Mouse (Mus musculus) liver, embryonic 14.5 days (tissue): ENCODE data around the gene Tcl1b1.
"Not testable (repeated sequence)": the region's sequence is repeated elsewhere in the genome, so short reads cannot be mapped to it uniquely, and the experiment has no call there.

ENCODE experiments used
- CTCF ChIP-seq: IDR thresholded peaks from 2 replicates; pipeline ENCODE4 v1.5.1; 2016; ENCODE audit warnings: antibody characterized with exemption, low read depth, control low read depth
- EP300 ChIP-seq: IDR thresholded peaks from 2 replicates; pipeline ENCODE4 v1.6.1; 2016; ENCODE audit warnings: antibody characterized with exemption, low read depth

DNA sequence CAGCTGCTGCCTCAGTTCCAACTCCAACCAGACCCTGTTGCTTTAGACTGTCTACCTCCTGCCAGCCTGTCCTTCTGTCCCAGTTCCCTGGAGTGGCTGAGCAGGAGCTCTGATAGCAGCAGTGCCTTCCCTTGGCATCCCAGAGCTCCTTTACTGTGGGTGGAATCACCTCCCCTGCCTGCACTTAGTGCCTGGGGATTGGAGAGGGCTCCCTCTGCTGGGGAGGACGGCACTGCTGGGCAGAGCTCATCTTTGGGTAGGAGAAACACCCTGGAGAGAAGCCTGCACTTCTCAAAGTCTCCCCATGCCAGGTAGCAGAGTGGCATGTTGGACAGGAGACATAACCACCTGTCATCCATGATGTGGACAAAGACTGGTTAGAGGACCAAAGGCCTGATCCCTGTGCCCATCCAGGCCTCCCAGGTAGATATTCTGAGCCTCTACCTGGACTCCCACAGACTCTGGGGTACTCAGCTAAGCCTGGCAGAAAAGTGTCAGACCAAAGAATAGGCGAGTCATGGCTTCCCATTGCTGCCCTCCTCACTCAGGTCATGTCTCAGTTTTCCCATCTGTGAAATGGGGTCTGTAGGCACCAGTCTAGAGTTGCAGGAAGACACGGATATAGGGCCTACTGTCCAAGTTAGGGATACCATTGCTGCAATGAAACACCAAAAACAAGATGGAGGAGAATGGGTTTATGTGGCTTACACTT lies 29.8 kb upstream of the Tcl1b1 start:
- TF ChIP-seq CTCF = peak; percentile 22; the same call in 1 of the 2 replicates
- not testable (repeated sequence) for TF ChIP-seq EP300
